Mouse (Mus musculus) hematopoietic multipotent progenitor cell, adult 10-12 weeks (in vitro differentiated cells): ENCODE measurements around the gene 8030411F24Rik. TPM values are rescaled to one million over a fixed set of nuclear protein-coding genes. Genes with fewer than 3 reads are reported as not detected.

Experiments
- polyA plus RNA-seq: library from polyadenylated mRNA; stranded (reverse); fragments of >175 nt; gene quantifications from 2 replicates; pipeline ENCODE4 v1.2.3, GENCODE M21; 2012; ENCODE audit warnings: low replicate concordance

Gene 8030411F24Rik
- not detected in 2 replicates for polyA plus RNA-seq

DNA sequence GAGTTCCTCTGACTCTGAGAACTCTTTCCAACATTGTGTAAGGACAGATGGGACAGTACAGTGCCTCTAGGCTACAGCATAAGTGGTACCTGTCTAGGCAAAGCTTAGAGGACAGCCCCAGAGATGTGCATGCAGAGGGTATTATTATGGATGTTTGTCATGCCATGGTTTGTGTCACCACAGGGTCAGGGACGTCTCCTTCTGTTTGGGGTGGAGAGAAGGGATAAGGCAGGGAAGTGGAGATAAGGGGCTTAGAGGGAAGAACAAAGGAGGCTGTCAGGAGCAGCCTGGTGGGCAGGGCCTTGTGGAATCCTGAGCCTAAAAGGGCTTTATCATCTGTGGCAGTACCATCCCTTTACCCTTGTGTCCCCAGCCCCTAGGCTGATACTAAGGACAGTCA is at the start of gene 8030411F24Rik:
Gene 8030411F24Rik (plus strand): TSS at position 301 of the 400 bp plus-strand sequence.

DNA sequence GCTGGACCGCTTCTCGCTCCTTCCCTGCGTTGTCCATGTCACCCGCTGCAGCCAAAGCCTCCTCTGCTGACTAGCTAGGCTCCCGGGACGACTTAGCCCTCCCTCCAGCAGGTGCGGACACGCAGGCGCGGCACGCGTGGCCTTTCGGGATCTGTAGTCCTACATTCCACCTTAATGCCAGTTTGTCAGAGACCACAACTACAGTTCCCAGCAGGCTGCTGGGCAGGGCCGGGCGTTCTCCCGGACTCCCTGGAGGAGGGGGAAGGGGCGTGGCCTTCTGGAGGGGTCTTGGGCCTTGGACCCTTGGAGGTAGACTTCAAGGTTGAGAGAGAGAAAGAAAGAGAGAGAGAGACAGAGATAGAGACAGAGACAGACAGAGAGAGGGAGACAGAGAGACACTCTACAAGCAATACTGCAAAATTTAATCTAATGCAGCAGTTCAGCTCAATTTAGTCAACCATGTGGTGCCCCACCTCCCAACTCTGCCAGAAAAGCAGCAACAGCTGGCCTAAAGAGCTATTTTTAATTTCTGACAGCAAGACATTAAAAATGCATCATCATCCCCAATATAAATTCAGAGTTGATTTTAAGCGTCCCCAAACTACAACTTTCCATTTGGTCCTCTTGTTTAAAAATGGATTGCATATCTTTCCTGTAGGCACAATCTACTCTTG is 49.3 kb upstream of the 8030411F24Rik start, which contains the start of gene Napb:
Gene Napb (minus strand): TSS at position 141 of the 674 bp plus-strand sequence.

DNA sequence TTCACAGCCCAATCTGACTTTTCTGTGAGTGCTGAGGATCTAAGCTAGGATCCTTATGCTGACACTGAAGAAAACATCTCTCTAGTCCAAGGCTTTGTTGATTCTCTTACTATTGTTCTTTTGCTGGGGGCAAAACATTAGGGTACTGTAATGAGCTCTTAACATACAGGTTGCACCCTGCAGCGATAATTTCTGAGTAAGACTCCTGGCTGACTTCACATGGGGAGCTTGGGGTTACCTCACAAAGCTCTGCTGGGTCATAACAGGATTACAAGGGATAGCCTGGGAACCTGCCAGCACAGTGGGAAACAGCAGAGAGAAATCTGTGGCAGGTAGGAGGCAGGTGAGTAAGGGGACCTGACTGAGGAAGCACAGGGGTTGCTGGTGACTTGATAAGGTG is 31.8 kb upstream of the 8030411F24Rik start, which contains the start of gene Cstl1:
Gene Cstl1 (plus strand): TSS at position 301 of the 400 bp plus-strand sequence.

DNA sequence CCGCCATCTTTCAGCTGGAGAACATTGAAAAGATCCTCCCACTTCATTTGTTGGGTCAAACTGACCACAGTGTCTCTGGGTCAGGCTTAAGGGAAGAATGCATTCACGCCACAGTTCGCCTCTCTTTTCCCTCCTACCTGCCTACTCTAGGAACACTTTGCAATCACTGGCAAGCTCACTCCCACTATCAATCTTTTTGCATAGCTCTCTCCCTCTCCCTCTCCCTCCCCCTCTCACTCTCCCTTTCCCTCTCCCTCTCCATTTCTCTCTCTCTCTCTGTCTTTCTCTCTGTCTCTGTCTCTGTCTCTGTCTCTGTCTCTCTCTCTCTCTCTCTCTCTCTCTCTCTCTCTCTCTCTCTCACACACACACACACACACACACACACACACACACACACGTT is 10.4 kb upstream of the 8030411F24Rik start, which contains the start of gene Cst11:
Gene Cst11 (minus strand): TSS at position 101 of the 400 bp plus-strand sequence.

DNA sequence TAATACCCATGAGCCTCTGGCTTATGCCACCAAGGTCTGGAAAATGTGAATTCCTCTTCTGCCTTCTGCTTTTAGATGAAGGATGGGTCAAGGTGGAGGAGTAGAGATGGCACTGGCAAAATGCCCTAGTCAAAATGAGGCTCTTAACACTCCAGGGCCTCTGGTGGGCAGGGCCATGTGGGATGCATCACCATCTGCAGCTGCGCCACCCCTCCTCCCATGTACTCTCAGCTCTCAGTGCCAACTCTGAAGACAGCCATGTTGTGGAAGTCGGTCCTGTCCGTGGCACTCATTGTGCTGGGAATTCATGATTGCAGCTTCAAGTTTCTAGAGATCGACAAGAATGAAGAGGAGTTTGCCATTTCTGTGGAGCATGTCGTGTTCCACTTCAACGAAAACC is 7.3 kb downstream of the 8030411F24Rik start, which contains the start of gene Cst12:
Gene Cst12 (plus strand): TSS at position 220 of the 400 bp plus-strand sequence.

DNA sequence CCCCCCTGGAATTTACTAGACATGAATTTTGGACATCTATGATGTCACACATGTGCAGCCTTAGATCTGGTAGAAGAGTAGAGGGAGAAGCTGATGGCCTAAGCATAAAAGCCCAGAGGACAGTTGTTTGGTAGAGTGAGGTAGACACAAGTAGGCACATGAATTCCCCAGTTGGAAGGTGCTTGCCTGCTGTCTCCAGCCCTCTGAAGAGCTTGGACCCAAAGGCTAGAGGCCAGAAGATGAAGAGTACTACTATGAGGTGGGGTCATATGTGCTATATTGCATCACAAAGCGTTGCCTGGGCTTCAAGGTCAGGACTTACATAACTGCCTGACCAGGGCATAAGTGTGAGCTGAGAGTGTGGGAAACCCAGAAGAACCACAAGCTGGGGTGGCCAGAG is 16.7 kb downstream of the 8030411F24Rik start, which contains the start of gene Cst8:
Gene Cst8 (plus strand): TSS at position 301 of the 400 bp plus-strand sequence.

DNA sequence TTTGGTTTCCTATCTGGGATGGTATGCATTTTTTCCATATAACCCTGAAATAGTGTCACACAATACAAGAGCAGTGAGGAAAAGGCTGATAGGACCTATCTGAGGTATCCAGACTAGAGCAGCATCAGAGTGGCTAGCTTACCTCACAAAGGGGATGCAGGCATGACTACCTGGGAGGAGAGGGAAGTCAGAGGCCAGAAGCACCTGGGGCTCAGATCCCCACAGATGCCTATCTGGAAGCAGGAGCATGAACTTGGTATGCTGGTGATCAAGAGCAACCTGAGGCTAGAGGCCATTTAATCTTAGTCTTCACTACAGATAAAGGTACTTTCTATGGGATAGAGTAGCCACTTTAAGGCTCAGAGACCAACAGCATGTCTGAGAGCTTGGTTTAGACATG is 38.1 kb downstream of the 8030411F24Rik start, which contains the start of gene Cst13:
Gene Cst13 (plus strand): TSS at position 173 of the 400 bp plus-strand sequence.

DNA sequence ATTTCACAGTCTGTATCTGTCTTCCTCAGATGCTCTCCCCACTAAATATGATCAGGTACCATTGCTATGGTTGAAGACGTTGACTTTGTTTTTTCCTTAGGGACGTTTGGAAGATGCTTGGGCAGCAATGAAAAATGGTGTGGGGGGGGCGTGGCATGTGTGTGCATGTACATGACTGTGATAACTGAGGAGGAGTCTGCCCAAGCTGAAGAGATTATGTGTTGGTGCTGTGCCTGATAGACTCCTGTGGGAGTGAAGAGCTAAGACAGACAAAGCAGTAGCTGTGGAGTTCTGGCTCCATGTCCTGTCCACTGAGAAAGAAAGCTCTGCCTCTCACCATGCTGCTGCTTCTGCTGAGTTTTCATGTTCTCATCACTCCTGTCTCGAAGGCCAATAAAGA is 53.1 kb downstream of the 8030411F24Rik start, which contains the start of gene Cst9:
Gene Cst9 (plus strand): TSS at position 236 of the 400 bp plus-strand sequence.

Other genes starting within 250 kb of the 8030411F24Rik start
- gene Nxt1, start 109.4 kb upstream of the 8030411F24Rik start, polyA plus RNA-seq: 18.2 and 18.4 TPM in 2 replicates
- 6.3 and 9.9 TPM in 2 replicates for gene Gzf1, start 101.0 kb upstream of the 8030411F24Rik start, polyA plus RNA-seq
- 0.05 and 0.13 TPM in 2 replicates for gene Napb, start 49.5 kb upstream of the 8030411F24Rik start, polyA plus RNA-seq
- gene Cstl1, start 31.7 kb upstream of the 8030411F24Rik start, polyA plus RNA-seq: not detected in 2 replicates
- gene Cst11, start 10.5 kb upstream of the 8030411F24Rik start, polyA plus RNA-seq: not detected in 2 replicates
- gene Cst12, start 7.4 kb downstream of the 8030411F24Rik start, polyA plus RNA-seq: not detected in 2 replicates
- not detected in 2 replicates for gene Cst8, start 16.8 kb downstream of the 8030411F24Rik start, polyA plus RNA-seq
- gene Cst13, start 38.1 kb downstream of the 8030411F24Rik start, polyA plus RNA-seq: not detected in 2 replicates
- not detected in 2 replicates for gene Cst9, start 53.1 kb downstream of the 8030411F24Rik start, polyA plus RNA-seq
- gene 9230104L09Rik, start 83.0 kb downstream of the 8030411F24Rik start, polyA plus RNA-seq: not detected in 2 replicates
- 1,287 and 1,290 TPM in 2 replicates for gene Cst3, start 93.7 kb downstream of the 8030411F24Rik start, polyA plus RNA-seq
- gene Gm1330, start 221.2 kb downstream of the 8030411F24Rik start, polyA plus RNA-seq: not detected in 2 replicates
- gene Gm10750, start 235.2 kb downstream of the 8030411F24Rik start, polyA plus RNA-seq: not detected in 2 replicates